Mouse (Mus musculus) limb, embryonic 14.5 days (tissue): Measurements from ENCODE around the gene Rdh7. TPM values are rescaled to one million over a fixed set of nuclear protein-coding genes. Genes with fewer than 3 reads are reported as not detected.

ENCODE experiments used
- ATAC-seq: fragments of 200-750 bp; cut with Nextera tagmentation; 2 replicates; pipeline ENCODE4 v1.8.0; 2017; ENCODE audit warnings: low read depth, moderate number of reproducible peaks, moderate TSS enrichment; ENCODE audit not compliant: low FRiP score
- DNase-seq: peaks from one replicate; pipeline ENCODE4 v3.0.0-alpha.2; 2015; ENCODE audit warnings: low spot score
- H3K27ac ChIP-seq: fragments of 300-500 bp; sonication (generic); replicated peaks from 2 replicates; pipeline ENCODE4 v1.5.1; 2014; ENCODE audit warnings: low read depth, mild to moderate bottlenecking, low read length, moderate library complexity, mixed read lengths
- H3K27me3 ChIP-seq: fragments of 300-500 bp; sonication (generic); 2 replicates; pipeline ENCODE4 v1.6.1; 2014; ENCODE audit warnings: low read length, mixed read lengths; ENCODE audit not compliant: control insufficient read depth, insufficient read depth
- H3K36me3 ChIP-seq: fragments of 300-500 bp; sonication (generic); 2 replicates; pipeline ENCODE4 v1.6.1; 2014; ENCODE audit warnings: mild to moderate bottlenecking, low read length, moderate library complexity, mixed read lengths; ENCODE audit not compliant: control insufficient read depth, insufficient read depth
- H3K4me1 ChIP-seq: fragments of 300-500 bp; sonication (generic); 2 replicates; pipeline ENCODE4 v1.6.1; 2014; ENCODE audit warnings: antibody characterized with exemption, low read length, mixed read lengths; ENCODE audit not compliant: control insufficient read depth, insufficient read depth
- H3K4me2 ChIP-seq: fragments of 300-500 bp; sonication (generic); replicated peaks from 2 replicates; pipeline ENCODE4 v1.6.1; 2014; ENCODE audit warnings: low read depth, mild to moderate bottlenecking, low read length, moderate library complexity; ENCODE audit not compliant: severe bottlenecking
- H3K4me3 ChIP-seq: fragments of 300-500 bp; sonication (generic); replicated peaks from 2 replicates; pipeline ENCODE4 v1.5.1; 2014; ENCODE audit warnings: low read length
- H3K9ac ChIP-seq: fragments of 300-500 bp; sonication (generic); 2 replicates; pipeline ENCODE4 v1.6.1; 2014; ENCODE audit warnings: mild to moderate bottlenecking, low read depth, low read length, moderate library complexity; ENCODE audit not compliant: severe bottlenecking
- H3K9me3 ChIP-seq: fragments of 300-500 bp; sonication (generic); 2 replicates; pipeline ENCODE4 v1.6.1; 2016; ENCODE audit warnings: low read length; ENCODE audit not compliant: control insufficient read depth
- POLR2A ChIP-seq: fragments of 200-500 bp; IDR thresholded peaks from 2 replicates; pipeline ENCODE4 v1.8.0; 2012; ENCODE audit warnings: inconsistent platforms, mild to moderate bottlenecking, moderate library complexity, borderline replicate concordance; ENCODE audit not compliant: insufficient read depth, insufficient read length; ENCODE audit errors: extremely low read depth
- WGBS: fragments of 180-500 bp; shearing (Covaris S2); extraction: QIAGEN DNeasy Blood & Tissue Kit; methylation state at CpG from one replicate; pipeline ENCODE4 v1.1.7; 2014; 5-methylcytosine and 5-hydroxymethylcytosine counted together
- polyA plus RNA-seq, 2 experiments: library from polyadenylated mRNA; depleted of rRNA in 1 of 2; stranded (reverse) in 1 of 2; unstranded in 1 of 2; fragments of >200 nt; fragmentation: Nextera tagmentation in 1 of 2; extraction: Ambion mirVana in 1 of 2; gene quantifications; 2 replicates each; pipeline versions ENCODE4 v1.2.1 to v1.2.3; 2012 to 2014

Gene Rdh7
- polyA plus RNA-seq, 2 experiments, result 0.05 TPM; not detected in 1

DNA sequence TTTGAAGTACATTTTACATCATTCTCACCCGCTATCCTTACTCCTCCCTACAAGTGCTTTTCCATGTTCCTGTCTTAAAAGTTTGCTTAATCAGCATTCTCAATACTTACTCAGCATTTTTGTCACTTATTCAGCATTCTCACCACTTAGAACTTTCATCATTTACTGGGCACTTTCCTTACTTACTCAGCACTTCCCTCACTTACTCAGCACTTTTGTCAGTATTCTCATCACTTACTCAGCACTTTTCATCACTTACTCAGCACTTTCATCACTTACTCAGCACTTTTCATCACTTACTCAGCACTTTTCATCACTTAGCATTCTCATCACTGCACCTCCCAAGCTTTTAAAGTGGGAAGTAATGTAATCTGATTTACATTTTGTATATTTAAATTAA lies 27.0 kb upstream of the Rdh7 start:
- H3K9me3 ChIP-seq, result no peaks in the 10 kb centered on the region
- no peaks in the 10 kb centered on the region for H3K27me3 ChIP-seq
- H3K4me2 ChIP-seq, result no peak overlapping the region
- no peak overlapping the region for H3K9ac ChIP-seq
- H3K36me3 ChIP-seq, result no peaks in the 10 kb centered on the region
- no peak for TF ChIP-seq POLR2A
- DNase-seq, result no peak
- WGBS, result 93% methylated on average over 1 of the region's 1 CpGs
- ATAC-seq, result no peak
- no peaks in the 10 kb centered on the region for H3K4me1 ChIP-seq
- H3K27ac ChIP-seq, result no peak overlapping the region
- H3K4me3 ChIP-seq, result no peak overlapping the region

DNA sequence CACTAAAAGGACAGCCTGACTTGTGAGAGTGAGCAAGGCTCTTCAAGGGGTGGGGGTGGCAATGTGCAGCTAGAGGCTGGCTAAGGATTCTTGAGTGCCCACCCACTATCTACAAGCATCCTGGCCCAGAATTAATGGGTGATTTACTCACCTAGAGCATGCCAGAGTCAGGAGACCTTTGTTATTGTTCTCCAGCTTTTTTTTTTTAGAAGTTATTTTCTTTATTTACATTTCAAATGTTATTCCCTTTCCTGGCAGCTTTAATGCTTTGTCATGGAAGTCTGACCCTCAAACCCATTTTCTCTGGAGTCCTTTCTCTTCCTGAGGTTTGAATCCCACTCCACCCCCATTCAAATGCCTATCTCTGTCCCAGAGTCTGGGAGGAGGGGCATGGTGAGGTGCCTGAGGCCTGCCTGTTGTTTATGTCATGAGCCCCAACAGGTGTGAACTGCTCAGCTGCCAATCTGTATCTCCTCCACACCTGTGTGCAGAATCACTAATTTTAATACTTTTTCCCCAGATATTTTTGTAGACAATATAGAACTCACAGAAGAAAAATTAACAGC lies 18.9 kb upstream of the Rdh7 start:
- Histone ChIP-seq H3K27ac (no peak overlapping the region), H3K36me3 (no peaks in the 10 kb centered on the region), H3K4me3 (no peak overlapping the region), H3K9ac (no peak overlapping the region), H3K4me1 (no peaks in the 10 kb centered on the region), H3K4me2 (no peak overlapping the region), H3K27me3 (no peaks in the 10 kb centered on the region), H3K9me3 (no peaks in the 10 kb centered on the region)
- no peak for TF ChIP-seq POLR2A
- DNase-seq (no peak), ATAC-seq (no peak)

GRCm38 (mm10) chr10:127906138-127906537 lies 17.5 kb upstream of the Rdh7 start:
- Histone ChIP-seq H3K36me3 (no peaks in the 10 kb centered on the region), H3K27ac (no peak overlapping the region), H3K4me2 (no peak overlapping the region), H3K27me3 (no peaks in the 10 kb centered on the region), H3K4me1 (no peaks in the 10 kb centered on the region), H3K4me3 (no peak overlapping the region), H3K9ac (no peak overlapping the region), H3K9me3 (no peaks in the 10 kb centered on the region)
- no peak for ATAC-seq
- 83% methylated on average over 2 of the region's 2 CpGs for WGBS
- no peak for DNase-seq
- no peak for TF ChIP-seq POLR2A

- Histone ChIP-seq H3K27ac (no peak overlapping the region), H3K27me3 (no peaks in the 10 kb centered on the region), H3K4me3 (no peak overlapping the region), H3K9me3 (no peaks in the 10 kb centered on the region), H3K4me1 (no peaks in the 10 kb centered on the region), H3K9ac (no peak overlapping the region), H3K4me2 (no peak overlapping the region), H3K36me3 (no peaks in the 10 kb centered on the region)
- no peak for TF ChIP-seq POLR2A
- WGBS, result 55% methylated on average over 7 of the region's 7 CpGs
- no peak for DNase-seq
- ATAC-seq, result no peak
Measured at GRCm38 (mm10) chr10:127904718-127905446, 16.3 kb upstream of the Rdh7 start.

GRCm38 (mm10) chr10:127903116-127903515 lies 14.5 kb upstream of the Rdh7 start:
- no peak for TF ChIP-seq POLR2A
- DNase-seq, result no peak
- Histone ChIP-seq H3K9ac (no peak overlapping the region), H3K4me1 (no peaks in the 10 kb centered on the region), H3K9me3 (no peaks in the 10 kb centered on the region), H3K4me2 (no peak overlapping the region), H3K4me3 (no peak overlapping the region), H3K27ac (no peak overlapping the region), H3K27me3 (no peaks in the 10 kb centered on the region), H3K36me3 (no peaks in the 10 kb centered on the region)
- no peak for ATAC-seq
- WGBS, result 74% methylated on average over 1 of the region's 1 CpGs

- no peaks in the 10 kb centered on the region for H3K36me3 ChIP-seq
- H3K4me2 ChIP-seq, result no peak overlapping the region
- H3K9ac ChIP-seq, result no peak overlapping the region
- WGBS, result 82% methylated on average over 4 of the region's 4 CpGs
- H3K4me3 ChIP-seq, result no peak overlapping the region
- no peaks in the 10 kb centered on the region for H3K9me3 ChIP-seq
- H3K27ac ChIP-seq, result no peak overlapping the region
- no peak for TF ChIP-seq POLR2A
- H3K27me3 ChIP-seq, result no peaks in the 10 kb centered on the region
- DNase-seq, result no peak
- ATAC-seq, result no peak
- no peaks in the 10 kb centered on the region for H3K4me1 ChIP-seq
Measured at GRCm38 (mm10) chr10:127901751-127902150, 13.1 kb upstream of the Rdh7 start.
